In the genomic region with DNA sequence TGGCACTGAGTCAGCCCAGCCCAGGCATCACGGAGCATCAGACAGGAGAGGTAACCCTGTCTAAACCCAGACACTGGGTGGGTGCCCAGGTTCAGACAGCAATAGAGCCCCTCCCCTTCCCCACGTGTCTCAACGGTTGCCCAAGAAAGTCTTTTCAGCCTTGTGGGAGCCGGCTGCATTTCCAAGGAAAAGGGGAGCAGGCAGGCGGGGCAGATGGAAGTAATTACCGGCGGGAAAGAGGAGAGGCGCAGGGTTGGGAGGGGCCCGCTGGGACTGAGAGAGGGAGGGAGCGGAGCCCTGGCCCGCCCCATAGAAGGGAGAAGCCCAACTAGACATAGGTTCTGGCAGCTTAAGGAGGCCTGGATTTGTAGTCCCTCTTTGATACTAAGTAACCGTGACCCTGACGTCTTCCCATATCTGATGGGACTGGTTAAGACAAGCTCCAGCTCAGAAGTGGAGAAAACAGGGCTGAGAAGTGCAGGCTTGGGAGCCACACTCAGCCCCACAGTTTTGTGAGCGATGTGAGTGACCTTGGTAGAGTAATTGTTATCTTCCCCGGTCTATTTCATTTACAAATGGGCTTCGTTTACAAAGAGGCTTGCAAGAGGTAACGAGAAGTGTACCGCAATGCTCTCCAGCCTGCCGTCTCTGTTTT, we compare ENCODE assay signal across 9 mouse cellular contexts. TPM values are rescaled to one million over a fixed set of nuclear protein-coding genes. Genes with fewer than 3 reads are reported as not detected.
DNase-seq lines count a peak whose midpoint lies in the region; ATAC-seq lines count a peak whose summit lies in the region.
"Had no signal": no experiment of that assay in that cellular context is flagged by ENCODE, and none has a peak within 500 bp of the region (broad histone marks: within the 10 kb centered on the region; RNA-seq: fewer than 3 reads in every experiment).

No protein-coding gene starts in this region.

- peak; percentile 23; the same call in 1 of the 2 replicates for ATAC-seq in forebrain, embryonic 12.5 days (ENCODE audit: low FRiP score)
- no peak for ATAC-seq in liver, embryonic 16.5 days (ENCODE audit: low read depth)
- no peak for ATAC-seq in granulocyte monocyte progenitor cell, adult 5-6 weeks (replicated peaks; ENCODE audit: poor library complexity, severe bottlenecking)

- H3K4me3 ChIP-seq in forebrain, embryonic 12.5 days (replicated peaks) = no peak overlapping the region
- no peak overlapping the region for H3K4me3 ChIP-seq in liver, embryonic 16.5 days (ENCODE audit: low read depth, low read length)

- peak overlapping the region; percentile 33 for H3K4me2 ChIP-seq in forebrain, embryonic 12.5 days
- no peak overlapping the region for H3K4me2 ChIP-seq in liver, embryonic 16.5 days (ENCODE audit: low read depth, low read length)

- intact Hi-C loops in heart, postnatal 14 days (cut with DNase I) = loop anchor here (5.0 kb wide), 1 partner anchor 155 kb away; a partner anchor contains a TSS

- no peak overlapping the region for H3K27ac ChIP-seq in forebrain, embryonic 12.5 days
- no peak overlapping the region for H3K27ac ChIP-seq in liver, embryonic 16.5 days (ENCODE audit: low read length)
- H3K27ac ChIP-seq: macrophage had no signal

- H3K36me3 ChIP-seq in forebrain, embryonic 12.5 days (replicated peaks) = no peaks in the 10 kb centered on the region
- H3K36me3 ChIP-seq in liver, embryonic 16.5 days (ENCODE audit: control insufficient read depth, insufficient read depth) = no peaks in the 10 kb centered on the region

- H3K4me1 ChIP-seq in forebrain, embryonic 12.5 days = peaks cover 34% of the 10 kb centered on the region
- peaks cover 81% of the 10 kb centered on the region for H3K4me1 ChIP-seq in liver, embryonic 16.5 days (ENCODE audit: control insufficient read depth, low read depth, low read length)

- 19% methylated on average over 19 of the region's 19 CpGs for WGBS in forebrain, embryonic 12.5 days
- WGBS in liver, embryonic 16.5 days (ENCODE audit: insufficient replicate concordance) = 68% methylated on average over 19 of the region's 19 CpGs

- peak; percentile 57 to 67 for DNase-seq in urinary bladder, adult 18-20 months (ENCODE audit: low spot score in 2 of 2)
- DNase-seq in urinary bladder, postnatal 10 days (ENCODE audit: low spot score) = no peak
- DNase-seq in heart, postnatal 14 days = peak; percentile 62 to 63
- peak; percentile 45 for DNase-seq in retina, embryonic 14.5 days (ENCODE audit: low spot score)
- DNase-seq in thymus, postnatal 14 days = no peak

- H3K9me3 ChIP-seq in forebrain, embryonic 12.5 days = no peaks in the 10 kb centered on the region
- no peaks in the 10 kb centered on the region for H3K9me3 ChIP-seq in liver, embryonic 16.5 days (replicated peaks; ENCODE audit: control insufficient read depth, low read length)

- no peaks in the 10 kb centered on the region for H3K27me3 ChIP-seq in forebrain, embryonic 12.5 days
- no peaks in the 10 kb centered on the region for H3K27me3 ChIP-seq in liver, embryonic 16.5 days (ENCODE audit: control insufficient read depth, insufficient read depth, low read depth, low read length)

- no peak overlapping the region for H3K9ac ChIP-seq in forebrain, embryonic 12.5 days
- H3K9ac ChIP-seq in liver, embryonic 16.5 days (ENCODE audit: low read depth, low read length) = 0 out of 2 replicates have a peak overlapping the region, but pooled peaks have one; percentile 0

RNA-seq across cellular contexts. Expression of a gene that starts 7.0 kb away (rescaled TPM):
- 9.9 and 12.1 TPM in 2 replicates for polyA plus RNA-seq in forebrain, embryonic 12.5 days (2016; fragmentation: Nextera tagmentation; extraction: Ambion mirVana)
- total RNA-seq in heart, postnatal 14 days (2021) = 10 to 100 TPM; 36.2 to 38.3 TPM
- 21.7 and 22.3 TPM in 2 replicates for polyA plus RNA-seq in liver, embryonic 16.5 days (2015; fragmentation: Nextera tagmentation; extraction: Ambion mirVana)
- total RNA-seq in granulocyte monocyte progenitor cell, adult 5-6 weeks (2014; fragmentation: Nextera tagmentation) = 39.2 and 44.6 TPM in 2 replicates
- total RNA-seq in granulocyte monocyte progenitor cell, adult 5-6 weeks (2017) = 35.6 and 41.8 TPM in 2 replicates

Comparison
In these comparisons a context has a peak if more than half of its experiments do, and no peak if none do; other contexts are left out.
1. DNase-seq: peak in urinary bladder, adult 18-20 months (2 of 2), heart, postnatal 14 days (2 of 2) and retina, embryonic 14.5 days (single experiment); none in urinary bladder, postnatal 10 days (single experiment) and thymus, postnatal 14 days (single experiment).